Mouse (Mus musculus): ENCODE measurements around the gene Tab2. TPM values are rescaled to one million over a fixed set of nuclear protein-coding genes. Genes with fewer than 3 reads are reported as not detected.

Tab2 gene
- total RNA-seq, 2 experiments from 2014 or later, result 67.7 to 75.0 TPM

Other genes starting within 250 kb of the Tab2 start
- gene Katna1, start 230.2 kb downstream of the Tab2 start, total RNA-seq (2021), result 10 to 100 TPM; 19.7 to 21.9 TPM
- gene Ginm1, start 163.4 kb downstream of the Tab2 start, total RNA-seq (2021), result 10 to 100 TPM; 55.6 to 61.6 TPM
- 10 to 100 TPM; 16.3 to 22.9 TPM for gene Ppil4, start 163.3 kb downstream of the Tab2 start, total RNA-seq (2021)
- under 1 TPM; 0.16 to 0.22 TPM for gene Zc3h12d, start 123.8 kb downstream of the Tab2 start, total RNA-seq (2021)